Comparison of ENCODE assay signal across 8 mouse cellular contexts in genomic region chrX:56651738-56652137, GRCm38 (mm10). TPM values are rescaled to one million over a fixed set of nuclear protein-coding genes. Genes with fewer than 3 reads are reported as not detected.
DNase-seq lines count a peak whose midpoint lies in the region; ATAC-seq lines count a peak whose summit lies in the region.
"Had no signal": no experiment of that assay in that cellular context is flagged by ENCODE, and none has a peak within 500 bp of the region (broad histone marks: within the 10 kb centered on the region; RNA-seq: fewer than 3 reads in every experiment).

No protein-coding gene starts in this region.

- no peak overlapping the region for H3K4me2 ChIP-seq in heart, embryonic 16.5 days (ENCODE audit: low read depth, low read length)
- H3K4me2 ChIP-seq in lung, embryonic 16.5 days (ENCODE audit: low read depth, low read length), result no peak overlapping the region

- no peaks in the 10 kb centered on the region for H3K27me3 ChIP-seq in heart, embryonic 16.5 days (ENCODE audit: control insufficient read depth, insufficient read depth, low read length)
- H3K27me3 ChIP-seq in lung, embryonic 16.5 days (ENCODE audit: control insufficient read depth, insufficient read depth, low read depth, low read length), result no peaks in the 10 kb centered on the region

- peaks cover 5% of the 10 kb centered on the region for H3K4me1 ChIP-seq in heart, embryonic 16.5 days (ENCODE audit: control insufficient read depth, insufficient read depth, low read length)
- no peaks in the 10 kb centered on the region; the same call in 1 of the 2 replicates for H3K4me1 ChIP-seq in lung, embryonic 16.5 days (replicated peaks; ENCODE audit: control insufficient read depth, insufficient read depth, low read length)

- H3K27ac ChIP-seq in heart, embryonic 16.5 days (ENCODE audit: low read length), result peak overlapping the region; percentile 85
- H3K27ac ChIP-seq in lung, embryonic 16.5 days (ENCODE audit: low read length), result peak overlapping the region; percentile 87

- DNase-seq in adrenal gland, postnatal 14 days, result peak; percentile 56
- peak; percentile 77 for DNase-seq in gastrocnemius, adult 18-20 months (ENCODE audit: low spot score)
- no peak for DNase-seq in cerebellum, adult 9-10 months
- DNase-seq in spleen, adult 18-20 months, result no peak
- no peak for DNase-seq in c-Kit-positive CD71-positive TER-119-positive erythroid progenitor cells, embryonic 14.5 days (ENCODE audit: low spot score)
- DNase-seq: cerebellum, adult 11-12 months had no signal

- no peaks in the 10 kb centered on the region for H3K9me3 ChIP-seq in heart, embryonic 16.5 days (replicated peaks; ENCODE audit: control insufficient read depth, low read length)
- no peaks in the 10 kb centered on the region for H3K9me3 ChIP-seq in lung, embryonic 16.5 days (ENCODE audit: control insufficient read depth, low read length)

- peak; percentile 82 for ATAC-seq in heart, embryonic 16.5 days (replicated peaks; ENCODE audit: extremely low read depth, insufficient read depth, low FRiP score)
- peak; percentile 90 for ATAC-seq in lung, embryonic 16.5 days (ENCODE audit: low read depth)

- 41% methylated on average over 7 of the region's 7 CpGs for WGBS in heart, embryonic 16.5 days
- 35% methylated on average over 7 of the region's 7 CpGs for WGBS in lung, embryonic 16.5 days

- H3K4me3 ChIP-seq in heart, embryonic 16.5 days (ENCODE audit: low read length), result no peak overlapping the region
- no peak overlapping the region for H3K4me3 ChIP-seq in lung, embryonic 16.5 days (ENCODE audit: low read length)

- no peak overlapping the region for H3K9ac ChIP-seq in heart, embryonic 16.5 days (ENCODE audit: low read length)
- H3K9ac ChIP-seq in lung, embryonic 16.5 days (ENCODE audit: low read length), result no peak overlapping the region

- H3K36me3 ChIP-seq in heart, embryonic 16.5 days (ENCODE audit: control insufficient read depth, insufficient read depth), result no peaks in the 10 kb centered on the region
- no peaks in the 10 kb centered on the region for H3K36me3 ChIP-seq in lung, embryonic 16.5 days (ENCODE audit: control insufficient read depth, insufficient read depth, low read length)

RNA-seq across cellular contexts. Expression of gene Slc9a6, which starts 42.2 kb away (rescaled TPM):
- 18.0 and 20.4 TPM in 2 replicates for total RNA-seq in adrenal gland, postnatal 14 days (2021)
- total RNA-seq in gastrocnemius, adult 18-20 months (2021), result 10 to 100 TPM; 25.1 to 26.3 TPM
- 7.1 and 7.3 TPM in 2 replicates for polyA plus RNA-seq in heart, embryonic 16.5 days (2015; fragmentation: Nextera tagmentation; extraction: Ambion mirVana)
- polyA plus RNA-seq in lung, embryonic 16.5 days (2015; fragmentation: Nextera tagmentation; extraction: Ambion mirVana), result 11.7 and 13.0 TPM in 2 replicates

RNA-seq across cellular contexts. Expression of gene Mmgt1, which starts 53.9 kb away (rescaled TPM):
- total RNA-seq in adrenal gland, postnatal 14 days (2021), result 26.3 and 28.4 TPM in 2 replicates
- total RNA-seq in gastrocnemius, adult 18-20 months (2021), result 10 to 100 TPM; 24.2 to 25.8 TPM
- 24.6 and 26.1 TPM in 2 replicates for polyA plus RNA-seq in heart, embryonic 16.5 days (2015; fragmentation: Nextera tagmentation; extraction: Ambion mirVana)
- 23.1 and 27.6 TPM in 2 replicates for polyA plus RNA-seq in lung, embryonic 16.5 days (2015; fragmentation: Nextera tagmentation; extraction: Ambion mirVana)

Comparison
In these comparisons a context has a peak if more than half of its experiments do, and no peak if none do; other contexts are left out.
1. DNase-seq: peak in adrenal gland, postnatal 14 days (single experiment) and gastrocnemius, adult 18-20 months (single experiment); none in cerebellum, adult 9-10 months (single experiment), spleen, adult 18-20 months (0 of 2) and c-Kit-positive CD71-positive TER-119-positive erythroid progenitor cells, embryonic 14.5 days (single experiment).